Mouse (Mus musculus) forebrain, postnatal 0 days (tissue): ENCODE measurements around the gene Btnl10. TPM values are rescaled to one million over a fixed set of nuclear protein-coding genes. Genes with fewer than 3 reads are reported as not detected.

Source experiments
- ATAC-seq: fragments of 200-750 bp; cut with Nextera tagmentation; 2 replicates; pipeline ENCODE4 v1.8.0; 2017; ENCODE audit warnings: mild to moderate bottlenecking, moderate library complexity
- DNase-seq: peaks from one replicate; pipeline ENCODE4 v3.0.0-alpha.2; 2015
- H3K27ac ChIP-seq: fragments of 300-500 bp; sonication (generic); 2 replicates; pipeline ENCODE4 v1.5.1; 2014; ENCODE audit warnings: low read depth, mild to moderate bottlenecking, antibody characterized with exemption, low read length, moderate library complexity, mixed read lengths
- H3K27me3 ChIP-seq: fragments of 300-500 bp; sonication (generic); 2 replicates; pipeline ENCODE4 v1.6.1; 2014; ENCODE audit warnings: mild to moderate bottlenecking, low read length, mixed read lengths; ENCODE audit not compliant: insufficient read depth
- H3K36me3 ChIP-seq: fragments of 300-500 bp; sonication (generic); 2 replicates; pipeline ENCODE4 v1.6.1; 2014; ENCODE audit warnings: mild to moderate bottlenecking, moderate library complexity; ENCODE audit not compliant: insufficient read depth
- H3K4me1 ChIP-seq: fragments of 300-500 bp; sonication (generic); 2 replicates; pipeline ENCODE4 v1.6.1; 2014; ENCODE audit warnings: antibody characterized with exemption; ENCODE audit not compliant: insufficient read depth
- H3K4me2 ChIP-seq: fragments of 300-500 bp; sonication (generic); 2 replicates; pipeline ENCODE4 v1.6.1; 2014; ENCODE audit warnings: low read depth, mild to moderate bottlenecking, moderate library complexity
- H3K4me3 ChIP-seq: fragments of 300-500 bp; sonication (generic); 2 replicates; pipeline ENCODE4 v1.5.1; 2014; ENCODE audit warnings: low read depth, low read length, mixed read lengths
- H3K9ac ChIP-seq: fragments of 300-500 bp; sonication (generic); 2 replicates; pipeline ENCODE4 v1.6.1; 2014; ENCODE audit warnings: mild to moderate bottlenecking
- H3K9me3 ChIP-seq: fragments of 300-500 bp; sonication (generic); 2 replicates; pipeline ENCODE4 v1.6.1; 2016; ENCODE audit warnings: low read length
- CTCF ChIP-seq: sonication (generic); IDR thresholded peaks from 2 replicates; pipeline ENCODE4 v1.5.1; 2016; ENCODE audit warnings: antibody characterized with exemption, control low read depth, low read depth
- WGBS: fragments of 180-500 bp; shearing (Covaris S2); extraction: QIAGEN DNeasy Blood & Tissue Kit; methylation state at CpG from one replicate; pipeline ENCODE4 v1.1.7; 2014; 5-methylcytosine and 5-hydroxymethylcytosine counted together
- polyA plus RNA-seq: library from polyadenylated mRNA; unstranded; fragments of >200 nt; fragmentation: Nextera tagmentation; extraction: Ambion mirVana; gene quantifications from 2 replicates; pipeline ENCODE4 v1.2.1, GENCODE M21; 2015
- total RNA-seq: library from RNA; depleted of rRNA; stranded (reverse); fragments of >200 nt; gene quantifications from 2 replicates; pipeline ENCODE4 v1.2.3, GENCODE M21; 2014

Gene Btnl10
- total and polyA plus RNA-seq, 2 experiments from 2014 or later: 0.10 TPM; not detected in 1

DNA sequence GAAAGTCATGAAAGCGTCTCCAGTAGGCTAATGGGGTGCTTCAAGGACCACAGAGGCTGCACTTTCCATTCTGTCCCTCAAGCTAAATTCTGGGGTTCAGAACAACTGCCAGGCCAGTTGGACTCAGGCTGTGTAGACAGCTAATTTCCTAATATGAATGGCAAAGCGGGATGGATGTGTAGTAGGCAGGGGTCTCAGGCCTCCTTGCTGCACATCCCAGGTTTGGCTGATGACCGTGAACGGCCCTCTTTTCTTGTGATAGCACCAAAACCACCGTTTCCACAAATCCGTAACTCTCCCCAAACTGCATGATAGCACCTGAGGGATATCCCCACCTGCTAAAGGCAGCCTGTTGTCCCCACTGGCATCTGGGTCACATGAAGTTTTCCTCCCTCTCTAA, 40.8 kb downstream of the Btnl10 start:
- Histone ChIP-seq H3K4me1 (peaks cover 21% of the 10 kb centered on the region), H3K4me3 (no peak overlapping the region), H3K4me2 (no peak overlapping the region), H3K27ac (no peak overlapping the region), H3K9me3 (no peaks in the 10 kb centered on the region), H3K27me3 (no peaks in the 10 kb centered on the region), H3K9ac (no peak overlapping the region), H3K36me3 (no peaks in the 10 kb centered on the region; the same call in 1 of the 2 replicates)
- no peak for ATAC-seq
- 88% methylated on average over 6 of the region's 6 CpGs for WGBS
- no peak for DNase-seq
- TF ChIP-seq CTCF: no peak

DNA sequence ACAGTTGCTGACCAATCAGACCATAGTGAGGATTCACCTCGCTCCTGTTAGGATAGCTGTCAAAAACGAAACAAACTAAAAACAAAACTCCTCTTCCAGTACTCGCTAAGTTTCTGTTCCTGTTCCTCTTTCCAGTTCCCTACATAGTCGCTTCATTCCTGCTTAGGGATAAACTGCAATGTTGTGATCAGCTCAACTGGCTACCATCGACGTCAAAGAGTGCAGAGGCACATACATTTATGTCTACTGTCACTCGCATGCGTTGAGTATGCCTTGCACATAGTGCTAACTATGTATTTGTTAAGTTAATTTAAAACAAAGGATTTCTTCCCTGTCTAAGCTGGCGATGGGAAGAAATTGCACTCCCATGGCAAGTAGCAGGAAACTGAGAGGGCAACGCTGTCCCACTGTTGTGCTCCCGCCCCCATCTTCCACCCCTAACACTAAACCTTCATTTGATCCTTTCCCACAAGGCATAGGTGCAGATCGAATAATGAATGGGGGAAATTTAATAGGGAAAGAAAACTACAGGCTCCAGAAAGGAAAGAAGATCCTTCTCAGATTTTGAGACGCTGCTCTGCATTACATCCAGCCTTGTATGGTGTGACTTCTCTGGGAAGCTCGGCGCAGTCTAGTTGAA, 41.6 kb downstream of the Btnl10 start:
- Histone ChIP-seq H3K9me3 (no peaks in the 10 kb centered on the region), H3K36me3 (no peaks in the 10 kb centered on the region; the same call in 1 of the 2 replicates), H3K4me1 (peaks cover 21% of the 10 kb centered on the region), H3K4me2 (peak overlapping the region; percentile 81), H3K9ac (peak overlapping the region; percentile 56), H3K27me3 (no peaks in the 10 kb centered on the region), H3K27ac (peak overlapping the region; percentile 66), H3K4me3 (peak overlapping the region; percentile 49)
- 27% methylated on average over 15 of the region's 15 CpGs for WGBS
- no peak for ATAC-seq
- DNase-seq: no peak
- TF ChIP-seq CTCF: no peak

DNA sequence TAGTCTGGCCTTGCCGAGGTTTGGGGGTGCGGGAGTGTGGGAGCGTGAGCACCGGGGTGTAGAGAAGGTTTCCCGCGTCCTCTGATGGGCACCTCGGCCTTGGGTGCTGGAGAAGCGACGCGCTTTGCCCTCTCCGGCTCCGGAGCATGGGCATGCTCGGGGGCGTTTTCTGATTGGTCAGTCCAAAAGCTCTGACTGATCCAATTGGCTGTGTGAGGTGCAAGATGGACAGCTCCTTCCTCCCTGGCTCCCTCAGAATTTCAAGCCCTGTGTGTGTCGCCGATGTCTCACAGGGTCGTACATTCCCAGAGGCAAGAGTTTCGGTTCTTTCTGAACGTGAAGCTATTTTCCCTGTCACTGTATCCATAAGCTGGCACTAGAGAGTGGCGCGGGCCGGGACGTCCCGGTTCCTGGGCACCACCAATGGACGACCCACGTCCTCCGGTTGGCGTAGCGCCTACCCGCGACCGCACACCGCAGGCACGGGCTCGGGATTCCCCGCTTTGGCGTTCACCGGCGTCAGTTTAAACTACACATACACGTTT, 42.3 kb downstream of the Btnl10 start:
- H3K9ac ChIP-seq: peak overlapping the region; percentile 56
- TF ChIP-seq CTCF: peak; percentile 59
- H3K4me3 ChIP-seq: peak overlapping the region; percentile 49
- no peaks in the 10 kb centered on the region; the same call in 1 of the 2 replicates for H3K36me3 ChIP-seq
- 3% methylated on average over 40 of the region's 40 CpGs for WGBS
- H3K9me3 ChIP-seq: no peaks in the 10 kb centered on the region
- H3K4me1 ChIP-seq: peaks cover 21% of the 10 kb centered on the region
- DNase-seq (peak; percentile 85), ATAC-seq (peak; percentile 88)
- no peaks in the 10 kb centered on the region for H3K27me3 ChIP-seq
- H3K4me2 ChIP-seq: peak overlapping the region; percentile 81
- peak overlapping the region; percentile 66 for H3K27ac ChIP-seq

DNA sequence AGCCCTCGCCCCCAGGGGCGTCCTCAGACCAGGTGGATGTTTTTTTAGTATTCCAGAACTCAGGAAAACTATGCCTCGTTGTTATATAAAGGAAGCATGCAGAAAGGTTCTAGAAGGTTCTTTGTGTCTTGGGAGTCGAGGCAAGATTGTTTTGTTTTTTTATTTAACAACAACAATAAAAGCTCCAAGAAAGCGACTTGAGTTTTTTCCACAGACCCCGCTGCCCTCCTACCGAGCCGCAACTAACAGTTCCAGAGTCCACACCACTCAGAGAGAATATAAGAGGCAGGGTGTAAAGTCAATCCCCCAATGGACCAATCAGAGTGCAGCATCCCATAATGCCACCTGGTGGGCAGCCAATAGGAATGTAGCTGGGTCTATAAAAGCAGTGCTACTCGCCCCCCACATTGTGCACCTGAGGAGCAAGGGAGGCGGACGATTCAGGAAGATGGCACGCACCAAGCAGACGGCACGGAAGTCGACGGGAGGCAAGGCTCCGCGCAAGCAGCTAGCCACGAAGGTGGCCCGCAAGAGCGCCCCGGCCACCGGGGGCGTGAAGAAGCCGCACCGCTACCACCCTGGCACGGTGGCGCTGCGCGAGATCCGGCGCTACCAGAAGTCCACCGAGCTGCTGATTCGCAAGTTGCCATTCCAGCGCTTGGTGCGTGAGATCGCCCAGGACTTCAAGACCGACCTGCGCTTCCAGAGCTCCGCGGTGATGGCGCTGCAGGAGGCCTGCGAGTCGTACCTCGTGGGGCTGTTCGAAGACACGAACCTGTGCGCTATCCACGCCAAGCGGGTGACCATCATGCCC, 43.9 kb downstream of the Btnl10 start:
- Histone ChIP-seq H3K4me2 (no peak overlapping the region), H3K9ac (no peak overlapping the region), H3K27me3 (no peaks in the 10 kb centered on the region), H3K4me1 (peaks cover 18% of the 10 kb centered on the region), H3K9me3 (no peaks in the 10 kb centered on the region), H3K4me3 (no peak overlapping the region), H3K27ac (no peak overlapping the region), H3K36me3 (no peaks in the 10 kb centered on the region; the same call in 1 of the 2 replicates)
- no peak for ATAC-seq
- TF ChIP-seq CTCF: peak; percentile 8; the same call in 1 of the 2 replicates
- 69% methylated on average over 50 of the region's 50 CpGs for WGBS
- DNase-seq: peak; percentile 21

DNA sequence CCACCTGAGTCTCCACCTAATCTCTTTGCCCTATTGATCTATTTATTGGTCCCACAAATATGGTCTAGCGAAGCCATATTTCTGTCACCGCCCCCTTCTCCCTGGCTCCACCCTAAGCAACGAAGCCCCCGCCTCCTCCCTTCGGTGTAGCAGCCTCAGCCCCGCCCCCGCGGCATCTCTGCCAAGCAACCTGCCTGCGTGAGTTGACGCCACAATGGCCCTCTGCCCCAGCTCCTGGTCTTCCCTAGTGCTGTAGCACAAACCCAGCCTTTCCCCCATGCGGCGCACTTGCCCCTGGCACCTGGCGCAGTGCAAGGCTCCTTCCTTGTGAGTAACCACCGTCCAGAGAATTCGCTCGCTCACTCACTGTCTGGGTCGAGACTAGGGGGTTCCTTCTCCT, 45.8 kb downstream of the Btnl10 start:
- no peak for TF ChIP-seq CTCF
- no peak overlapping the region for H3K4me2 ChIP-seq
- no peaks in the 10 kb centered on the region for H3K9me3 ChIP-seq
- no peak for ATAC-seq
- no peak overlapping the region for H3K4me3 ChIP-seq
- H3K27me3 ChIP-seq: no peaks in the 10 kb centered on the region
- H3K36me3 ChIP-seq: no peaks in the 10 kb centered on the region; the same call in 1 of the 2 replicates
- 31% methylated on average over 17 of the region's 17 CpGs for WGBS
- peaks cover 4% of the 10 kb centered on the region for H3K4me1 ChIP-seq
- DNase-seq: no peak
- H3K27ac ChIP-seq: no peak overlapping the region
- H3K9ac ChIP-seq: no peak overlapping the region

DNA sequence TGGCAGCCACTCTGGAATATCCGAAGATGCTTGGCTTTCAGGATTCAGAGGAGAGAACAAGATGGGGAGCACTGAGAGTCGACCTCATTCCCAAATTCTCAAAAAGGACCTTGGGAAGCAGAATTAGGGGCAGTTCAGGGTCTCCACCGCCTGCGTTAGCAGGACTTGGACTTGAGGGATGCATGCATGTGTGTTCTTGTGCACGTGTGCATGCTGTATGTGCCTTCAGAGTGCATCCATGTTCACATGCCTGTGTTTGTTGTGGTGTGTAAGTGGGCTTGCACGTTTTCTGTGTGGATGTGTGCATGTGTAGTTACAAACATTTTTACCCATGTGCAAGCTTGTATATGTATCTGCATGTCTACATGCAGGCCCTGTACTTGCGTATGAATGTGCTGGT, 46.5 kb downstream of the Btnl10 start:
- H3K9ac ChIP-seq: no peak overlapping the region
- DNase-seq: no peak
- WGBS: 85% methylated on average over 7 of the region's 7 CpGs
- H3K4me2 ChIP-seq: no peak overlapping the region
- no peaks in the 10 kb centered on the region for H3K27me3 ChIP-seq
- peaks cover 3% of the 10 kb centered on the region; the same call in 1 of the 2 replicates for H3K4me1 ChIP-seq
- no peak overlapping the region for H3K27ac ChIP-seq
- H3K4me3 ChIP-seq: no peak overlapping the region
- no peak for ATAC-seq
- H3K36me3 ChIP-seq: no peaks in the 10 kb centered on the region
- H3K9me3 ChIP-seq: no peaks in the 10 kb centered on the region
- no peak for TF ChIP-seq CTCF
